Mouse (Mus musculus) myocyte (in vitro differentiated cells): ENCODE measurements around the gene Tmem87b.

Source experiments
- CEBPB ChIP-seq: IDR thresholded peaks from 2 replicates; pipeline ENCODE4 v1.6.1; 2011; ENCODE audit warnings: mild to moderate bottlenecking, moderate library complexity; ENCODE audit not compliant: poor library complexity, insufficient read depth, severe bottlenecking
- E2F4 ChIP-seq: IDR thresholded peaks from one replicate; pipeline ENCODE4 v1.6.1; 2011; ENCODE audit warnings: mild to moderate bottlenecking, control low read depth, moderate library complexity; ENCODE audit not compliant: insufficient read depth
- MAX ChIP-seq: IDR thresholded peaks from one replicate; pipeline ENCODE4 v1.6.1; 2011; ENCODE audit warnings: low read depth, mild to moderate bottlenecking, control low read depth
- MYOD1 ChIP-seq, 3 experiments: IDR thresholded peaks; one replicate each; pipeline ENCODE4 v1.6.1; 2011; ENCODE audit warnings: control low read depth in 2 of 3, low read depth in 2 of 3, mild to moderate bottlenecking in 2 of 3, moderate library complexity in 1 of 3; ENCODE audit not compliant: insufficient read length in 2 of 3, control insufficient read depth in 1 of 3
- POLR2A ChIP-seq: IDR thresholded peaks from one replicate; pipeline ENCODE4 v1.6.1; 2011; ENCODE audit warnings: low read depth, mild to moderate bottlenecking, control low read depth, moderate library complexity; ENCODE audit not compliant: insufficient read length
- POLR2AphosphoS2 ChIP-seq: IDR thresholded peaks from one replicate; pipeline ENCODE4 v1.6.1; 2011; ENCODE audit warnings: low read depth, control low read depth; ENCODE audit not compliant: insufficient read length
- TCF3 ChIP-seq: IDR thresholded peaks from one replicate; pipeline ENCODE4 v1.6.1; 2011; ENCODE audit warnings: low read depth, control low read depth; ENCODE audit not compliant: insufficient read length
- USF1 ChIP-seq: IDR thresholded peaks from one replicate; pipeline ENCODE4 v1.6.1; 2011; ENCODE audit warnings: low read depth, mild to moderate bottlenecking, control low read depth, moderate library complexity

DNA sequence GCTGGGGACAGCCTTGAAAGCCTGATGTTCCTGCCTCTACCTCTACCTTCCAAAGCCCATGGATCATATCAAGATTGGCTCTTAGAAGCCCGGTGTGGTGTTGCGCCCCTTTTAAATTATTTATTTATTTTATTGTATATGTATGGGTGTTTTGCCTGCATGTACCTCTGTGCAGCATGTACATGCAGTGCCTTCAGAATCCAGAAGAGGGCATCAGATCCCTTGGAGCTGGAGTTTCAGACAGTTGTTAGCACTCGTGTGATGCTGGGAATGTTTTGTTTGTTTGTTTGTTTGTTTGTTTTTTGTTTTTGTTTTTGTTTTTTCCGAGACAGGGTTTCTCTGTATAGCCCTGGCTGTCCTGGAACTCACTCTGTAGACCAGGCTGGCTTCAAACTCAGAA lies 63.3 kb downstream of the Tmem87b start:
- TF ChIP-seq POLR2A = no peak
- no peak for TF ChIP-seq USF1
- no peak for TF ChIP-seq E2F4
- TF ChIP-seq CEBPB = no peak
- TF ChIP-seq MAX = no peak
- no peak for TF ChIP-seq MYOD1 (IDR thresholded peaks at IDR 0.05; ENCODE audit: control insufficient read depth in 1 of 3, insufficient read length in 2 of 3, low read depth in 2 of 3)
- no peak for TF ChIP-seq POLR2AphosphoS2
- no peak for TF ChIP-seq TCF3
